Mouse (Mus musculus) spleen, adult 2 months (tissue): ENCODE data around the gene Paxx.

Experiments
- CTCF ChIP-seq: fragments of 200-500 bp; IDR thresholded peaks from 2 replicates; pipeline ENCODE4 v1.5.1; 2011; ENCODE audit warnings: mild to moderate bottlenecking, inconsistent platforms; ENCODE audit not compliant: insufficient read depth, insufficient read length, insufficient replicate concordance; ENCODE audit errors: extremely low read depth
- POLR2A ChIP-seq: fragments of 200-500 bp; IDR thresholded peaks from 2 replicates; pipeline ENCODE4 v1.6.1; 2011; ENCODE audit warnings: low read depth, low read length, inconsistent platforms

DNA sequence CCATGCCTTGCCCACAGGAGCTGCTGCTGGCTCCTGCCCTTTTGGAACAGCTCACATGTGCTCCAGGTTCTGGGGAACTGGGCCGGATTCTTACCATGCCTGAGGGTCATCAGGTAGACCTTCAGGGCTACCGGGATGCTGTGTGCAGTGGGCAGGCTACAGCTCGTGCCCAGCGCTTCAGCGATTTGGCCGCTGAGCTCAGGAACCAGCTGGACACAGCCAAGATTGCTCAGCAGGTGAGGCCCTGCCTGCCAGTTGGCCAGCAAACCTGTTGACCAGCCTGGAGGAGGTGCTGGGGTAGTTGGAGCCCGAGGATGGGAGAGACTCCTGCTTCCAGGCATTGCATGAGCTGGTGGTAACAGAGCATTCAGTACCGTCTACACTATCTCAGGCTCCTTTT is 26.6 kb downstream of the Paxx start:
- no peak for TF ChIP-seq POLR2A
- TF ChIP-seq CTCF = no peak
